ENCODE assay signal across 8 mouse cellular contexts in genomic region chr10:127311476-127312355, GRCm38 (mm10). TPM values are rescaled to one million over a fixed set of nuclear protein-coding genes. Genes with fewer than 3 reads are reported as not detected.
DNase-seq lines count a peak whose midpoint lies in the region; ATAC-seq and TF ChIP-seq lines count a peak whose summit lies in the region.

Mars (minus strand) TSS chr10:127311786.

- no peak for TF ChIP-seq CTCF in lung, adult 2 months (IDR thresholded peaks at IDR 0.05; ENCODE audit: insufficient read depth, low read length)

- H3K4me2 ChIP-seq in forebrain, embryonic 15.5 days (replicated peaks) = peak within 1 kb of the TSS; percentile 63

- intact Hi-C loops in heart, postnatal 25 days (cut with DNase I) = loop anchor here (2.0 kb wide), 1 partner anchor 45 kb away; the partner anchor contains the start of gene Dctn2

- H3K36me3 ChIP-seq in forebrain, embryonic 15.5 days = peaks cover 20% of the 10 kb centered on the region

- peaks cover 13% of the 10 kb centered on the region for H3K4me1 ChIP-seq in forebrain, embryonic 15.5 days
- peaks cover 2% of the 10 kb centered on the region; the same call in 1 of the 2 replicates for H3K4me1 ChIP-seq in lung, adult 2 months (ENCODE audit: control insufficient read depth, insufficient read depth, low read length)

- no peaks in the 10 kb centered on the region for H3K9me3 ChIP-seq in forebrain, embryonic 15.5 days

- peak; percentile 99 for ATAC-seq in forebrain, embryonic 15.5 days (replicated peaks)
- peak; percentile 93 for ATAC-seq in neutrophil, adult 5-6 weeks (ENCODE audit: extremely low read depth, insufficient number of reproducible peaks, low FRiP score, poor library complexity, severe bottlenecking)

- TF ChIP-seq POLR2A in lung, adult 2 months (IDR thresholded peaks at IDR 0.05; ENCODE audit: borderline replicate concordance, extremely low read depth, low read depth, low read length) = peak; percentile 66

- under 1% methylated on average over 65 of the region's 65 CpGs for WGBS in forebrain, embryonic 15.5 days
- under 1% methylated on average over 65 of the region's 65 CpGs for WGBS in lung, adult 2 months

- peak; percentile 98 for DNase-seq in ES-CJ7 (ENCODE audit: low read depth, low spot score)
- DNase-seq in cerebellum, adult 11 months = peak; percentile 90
- peak; percentile 89 for DNase-seq in heart, postnatal 25 days (ENCODE audit: low spot score)
- DNase-seq in layer of hippocampus, adult 18-20 months (ENCODE audit: low spot score in 2 of 2) = peak; percentile 94 to 98
- DNase-seq in lung, adult 2 months = peak; percentile 91
- DNase-seq in thymus, adult 18-20 months = peak; percentile 87 to 94

- no peaks in the 10 kb centered on the region for H3K27me3 ChIP-seq in forebrain, embryonic 15.5 days

- peak within 1 kb of the TSS; percentile 73 for H3K9ac ChIP-seq in forebrain, embryonic 15.5 days (replicated peaks)

- H3K4me3 ChIP-seq in forebrain, embryonic 15.5 days = peak within 1 kb of the TSS; percentile 71
- H3K4me3 ChIP-seq in lung, adult 2 months (replicated peaks; ENCODE audit: extremely low read depth, low read depth, low read length) = peak within 1 kb of the TSS; percentile 92

- H3K27ac ChIP-seq in forebrain, embryonic 15.5 days (replicated peaks) = peak within 1 kb of the TSS; percentile 79

RNA-seq across cellular contexts. Expression of gene Mars, which starts in this region (rescaled TPM):
- 130 and 137 TPM in 2 replicates for polyA plus RNA-seq in forebrain, embryonic 15.5 days (2015; fragmentation: Nextera tagmentation; extraction: Ambion mirVana)
- total RNA-seq in heart, postnatal 25 days (2021) = 10 to 100 TPM; 37.9 to 38.9 TPM
- 10 to 100 TPM; 55.2 to 57.5 TPM for total RNA-seq in layer of hippocampus, adult 18-20 months (2021)
- polyA plus RNA-seq in lung, adult 2 months (2012; rRNA removed) = 35.4 and 36.9 TPM in 2 replicates
- total RNA-seq in neutrophil, adult 5-6 weeks (2017) = 57.0 and 63.3 TPM in 2 replicates

Comparison
In these comparisons a context has a peak if more than half of its experiments do, and no peak if none do; other contexts are left out.
1. Peak in every context shown above with its lines: DNase-seq, ATAC-seq, H3K4me3 ChIP-seq and H3K27ac ChIP-seq.